Mouse (Mus musculus) heart, embryonic 12.5 days (tissue): ENCODE measurements around the gene Fam241b. TPM values are rescaled to one million over a fixed set of nuclear protein-coding genes. Genes with fewer than 3 reads are reported as not detected.

ENCODE experiments used
- ATAC-seq: fragments of 200-750 bp; cut with Nextera tagmentation; 2 replicates; pipeline ENCODE4 v1.8.0; 2017; ENCODE audit warnings: moderate TSS enrichment, moderate library complexity; ENCODE audit not compliant: insufficient number of reproducible peaks, low FRiP score
- H3K27ac ChIP-seq: fragments of 300-500 bp; sonication (generic); 2 replicates; pipeline ENCODE4 v1.5.1; 2016; ENCODE audit warnings: mild to moderate bottlenecking, moderate library complexity; ENCODE audit not compliant: poor library complexity, severe bottlenecking
- H3K27me3 ChIP-seq: fragments of 300-500 bp; sonication (generic); replicated peaks from 2 replicates; pipeline ENCODE4 v1.6.1; 2016; ENCODE audit warnings: mild to moderate bottlenecking, moderate library complexity
- H3K36me3 ChIP-seq: fragments of 300-500 bp; sonication (generic); 2 replicates; pipeline ENCODE4 v1.6.1; 2016; ENCODE audit warnings: mild to moderate bottlenecking, moderate library complexity
- H3K4me1 ChIP-seq: fragments of 300-500 bp; sonication (generic); replicated peaks from 2 replicates; pipeline ENCODE4 v1.6.1; 2016; ENCODE audit warnings: mild to moderate bottlenecking
- H3K4me2 ChIP-seq: fragments of 300-500 bp; sonication (generic); 2 replicates; pipeline ENCODE4 v1.6.1; 2016; ENCODE audit warnings: mild to moderate bottlenecking, moderate library complexity
- H3K4me3 ChIP-seq: fragments of 300-500 bp; sonication (generic); 2 replicates; pipeline ENCODE4 v1.5.1; 2016; ENCODE audit warnings: mild to moderate bottlenecking
- H3K9ac ChIP-seq: fragments of 300-500 bp; sonication (generic); 2 replicates; pipeline ENCODE4 v1.6.1; 2016; ENCODE audit warnings: mild to moderate bottlenecking, moderate library complexity
- H3K9me3 ChIP-seq: fragments of 300-500 bp; sonication (generic); replicated peaks from 2 replicates; pipeline ENCODE4 v1.6.1; 2016; ENCODE audit warnings: mild to moderate bottlenecking, moderate library complexity
- WGBS: fragments of 180-500 bp; shearing (Covaris S2); methylation state at CpG from one replicate; pipeline ENCODE4 v1.1.7; 2016; 5-methylcytosine and 5-hydroxymethylcytosine counted together
- polyA plus RNA-seq: library from polyadenylated mRNA; unstranded; fragments of >200 nt; fragmentation: Nextera tagmentation; extraction: Ambion mirVana; gene quantifications from 2 replicates; pipeline ENCODE4 v1.2.1, GENCODE M21; 2016

Fam241b gene
- polyA plus RNA-seq, 1 experiment from 2014 or later: 3.7 TPM

DNA sequence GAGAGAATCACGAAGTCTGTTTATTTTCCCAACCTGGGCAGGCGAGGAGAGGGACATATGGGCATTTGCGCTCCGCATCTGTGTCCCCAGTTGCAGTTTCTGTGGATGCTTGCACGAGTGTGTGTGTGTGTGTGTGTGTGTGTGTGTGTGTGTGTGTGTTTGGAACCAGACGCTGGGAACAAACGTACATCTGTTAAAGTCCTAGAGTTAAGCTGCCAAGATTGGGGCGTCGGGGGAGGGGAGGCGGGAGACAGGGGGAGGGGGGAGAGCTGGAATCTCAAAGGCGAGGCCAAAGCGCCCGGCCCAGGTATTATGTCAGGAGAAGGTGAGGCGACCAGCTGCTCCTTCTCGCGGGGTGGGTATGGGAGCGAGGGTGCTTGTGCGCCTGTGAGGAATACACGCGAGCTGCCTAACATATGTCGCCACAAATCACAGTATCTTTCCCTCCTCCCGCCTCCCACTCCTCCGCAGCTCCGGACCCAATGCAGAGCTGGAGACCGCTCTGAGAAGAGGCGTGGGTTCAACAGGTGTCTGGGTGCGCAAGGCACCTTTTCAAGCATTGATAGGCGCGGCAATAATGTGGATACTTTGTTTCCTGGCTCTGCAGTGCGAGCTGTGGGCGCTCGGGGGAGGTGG lies 15.3 kb downstream of the Fam241b start:
- no peak for ATAC-seq
- peaks cover 84% of the 10 kb centered on the region for H3K27me3 ChIP-seq
- H3K4me2 ChIP-seq: no peak overlapping the region
- H3K9me3 ChIP-seq: no peaks in the 10 kb centered on the region
- no peaks in the 10 kb centered on the region for H3K36me3 ChIP-seq
- no peak overlapping the region for H3K27ac ChIP-seq
- H3K4me3 ChIP-seq: no peak overlapping the region
- H3K4me1 ChIP-seq: peaks cover 10% of the 10 kb centered on the region
- WGBS: 3% methylated on average over 32 of the region's 32 CpGs
- no peak overlapping the region for H3K9ac ChIP-seq

DNA sequence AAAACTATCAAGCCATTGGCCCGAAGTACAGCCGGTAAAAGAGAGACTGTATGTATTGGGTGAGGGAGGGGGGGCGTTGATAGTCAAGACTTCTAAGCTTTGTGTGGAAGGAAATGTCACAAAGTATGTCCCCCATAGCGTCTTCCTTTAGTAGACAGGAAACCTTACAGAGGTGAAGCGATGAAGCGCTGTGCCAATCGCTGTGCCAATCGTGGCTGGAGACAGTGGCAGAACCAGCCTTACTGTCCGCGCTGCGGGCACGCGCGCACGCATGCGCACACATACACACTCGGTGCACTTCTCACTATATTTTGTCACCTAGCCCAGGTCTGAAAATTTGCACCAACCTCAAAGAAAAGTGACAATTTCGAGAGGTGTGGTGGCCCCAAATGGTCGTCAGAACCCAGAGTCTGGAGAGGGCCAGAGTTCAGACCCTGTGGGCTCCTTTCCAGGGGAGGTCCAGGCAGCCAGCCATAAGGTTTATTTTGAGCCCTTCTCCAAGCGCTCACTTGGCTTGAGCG lies 15.9 kb downstream of the Fam241b start:
- Histone ChIP-seq H3K9ac (no peak overlapping the region), H3K9me3 (no peaks in the 10 kb centered on the region), H3K4me1 (peaks cover 3% of the 10 kb centered on the region), H3K4me3 (no peak overlapping the region), H3K36me3 (no peaks in the 10 kb centered on the region), H3K4me2 (no peak overlapping the region), H3K27ac (no peak overlapping the region), H3K27me3 (peaks cover 80% of the 10 kb centered on the region)
- no peak for ATAC-seq
- WGBS: 42% methylated on average over 21 of the region's 21 CpGs

DNA sequence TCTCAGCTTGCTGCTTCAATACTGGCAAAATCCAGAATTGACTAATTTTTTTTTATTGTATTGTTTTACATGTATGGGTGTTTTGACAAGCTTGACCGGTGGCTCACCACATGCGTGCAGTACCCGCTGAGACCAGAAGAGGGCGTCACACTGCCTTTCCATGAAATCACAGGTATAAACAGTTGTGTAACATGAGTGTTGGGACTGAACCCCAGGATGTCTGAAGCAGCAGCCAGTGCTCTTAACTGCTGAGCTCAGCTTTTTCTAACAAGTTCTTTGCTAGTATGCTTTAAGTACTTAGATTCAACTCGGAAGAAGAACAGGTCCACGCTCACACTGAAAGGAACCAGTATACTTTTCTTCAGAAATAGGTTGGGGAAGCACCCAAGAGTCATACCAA lies 16.6 kb downstream of the Fam241b start:
- H3K4me1 ChIP-seq: no peaks in the 10 kb centered on the region
- no peak for ATAC-seq
- 35% methylated on average over 6 of the region's 6 CpGs for WGBS
- no peaks in the 10 kb centered on the region for H3K9me3 ChIP-seq
- H3K27ac ChIP-seq: no peak overlapping the region
- H3K4me3 ChIP-seq: no peak overlapping the region
- no peaks in the 10 kb centered on the region for H3K36me3 ChIP-seq
- H3K9ac ChIP-seq: no peak overlapping the region
- H3K4me2 ChIP-seq: no peak overlapping the region
- peaks cover 78% of the 10 kb centered on the region for H3K27me3 ChIP-seq

DNA sequence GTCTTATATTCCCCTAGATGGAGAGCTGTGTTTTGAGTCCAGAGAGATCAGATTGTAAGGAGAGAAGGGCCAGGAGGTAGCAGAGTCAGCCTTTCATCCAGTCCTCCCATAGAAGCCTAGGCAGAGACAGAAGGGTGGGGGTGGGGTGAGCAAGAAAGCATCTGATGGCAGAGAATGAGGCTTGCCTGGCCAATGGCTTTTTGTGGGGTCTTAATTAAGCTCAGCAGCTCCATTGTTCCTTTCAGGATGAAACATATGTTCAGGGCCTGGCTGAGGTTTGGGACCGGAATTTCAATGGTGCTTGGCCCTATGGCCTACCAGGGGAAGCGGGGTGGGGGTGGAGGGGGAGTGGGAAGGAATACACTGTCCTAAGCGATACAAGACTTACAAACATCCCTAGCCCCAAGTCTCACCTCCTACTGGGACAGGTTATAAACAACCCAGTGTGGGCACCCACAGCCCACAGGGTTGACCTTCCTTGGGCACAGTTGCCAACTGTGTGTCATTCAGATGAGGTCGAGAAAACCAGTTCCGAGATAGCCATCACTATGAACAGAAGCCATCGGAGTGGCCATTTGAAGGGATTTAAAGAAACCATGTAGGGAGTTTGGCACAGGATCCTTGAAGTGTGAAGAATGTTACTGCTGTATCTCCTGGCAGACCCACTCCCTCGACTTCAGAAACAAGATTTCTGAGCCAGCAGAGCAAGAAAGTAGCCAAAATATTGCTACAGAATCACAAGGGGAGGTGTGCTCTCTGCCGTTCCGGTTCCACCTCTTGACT lies 29.7 kb downstream of the Fam241b start:
- no peak overlapping the region for H3K9ac ChIP-seq
- H3K4me1 ChIP-seq: peaks cover 6% of the 10 kb centered on the region
- no peak for ATAC-seq
- no peaks in the 10 kb centered on the region for H3K36me3 ChIP-seq
- H3K4me2 ChIP-seq: no peak overlapping the region
- no peaks in the 10 kb centered on the region for H3K9me3 ChIP-seq
- H3K27me3 ChIP-seq: peaks cover 67% of the 10 kb centered on the region
- H3K27ac ChIP-seq: no peak overlapping the region
- 70% methylated on average over 9 of the region's 9 CpGs for WGBS
- H3K4me3 ChIP-seq: no peak overlapping the region

DNA sequence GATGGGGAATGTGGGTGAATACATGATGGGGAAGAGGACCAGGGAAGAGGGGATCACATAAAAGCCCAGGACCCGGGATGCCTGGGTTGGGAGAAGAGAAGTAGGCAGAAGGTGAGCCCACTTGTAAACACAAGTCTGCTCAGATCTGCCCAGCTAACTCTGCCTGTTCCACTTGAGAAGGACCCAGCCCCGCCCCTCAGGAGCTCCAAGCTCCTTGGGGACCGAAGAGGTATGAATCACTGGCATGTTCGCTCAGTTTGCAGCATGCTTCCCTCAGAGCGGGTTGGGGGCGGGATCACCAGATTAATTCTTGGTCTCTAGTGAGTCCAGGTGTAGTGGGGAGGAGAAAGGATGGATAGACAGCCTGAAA lies 32.5 kb downstream of the Fam241b start:
- Histone ChIP-seq H3K36me3 (no peaks in the 10 kb centered on the region), H3K27me3 (peaks cover 82% of the 10 kb centered on the region), H3K9ac (peak overlapping the region; percentile 82; the same call in 1 of the 2 replicates), H3K4me1 (peaks cover 6% of the 10 kb centered on the region), H3K27ac (no peak overlapping the region), H3K4me3 (peak overlapping the region; percentile 65), H3K4me2 (peak overlapping the region; percentile 98), H3K9me3 (no peaks in the 10 kb centered on the region)
- ATAC-seq: no peak
- 46% methylated on average over 6 of the region's 6 CpGs for WGBS

DNA sequence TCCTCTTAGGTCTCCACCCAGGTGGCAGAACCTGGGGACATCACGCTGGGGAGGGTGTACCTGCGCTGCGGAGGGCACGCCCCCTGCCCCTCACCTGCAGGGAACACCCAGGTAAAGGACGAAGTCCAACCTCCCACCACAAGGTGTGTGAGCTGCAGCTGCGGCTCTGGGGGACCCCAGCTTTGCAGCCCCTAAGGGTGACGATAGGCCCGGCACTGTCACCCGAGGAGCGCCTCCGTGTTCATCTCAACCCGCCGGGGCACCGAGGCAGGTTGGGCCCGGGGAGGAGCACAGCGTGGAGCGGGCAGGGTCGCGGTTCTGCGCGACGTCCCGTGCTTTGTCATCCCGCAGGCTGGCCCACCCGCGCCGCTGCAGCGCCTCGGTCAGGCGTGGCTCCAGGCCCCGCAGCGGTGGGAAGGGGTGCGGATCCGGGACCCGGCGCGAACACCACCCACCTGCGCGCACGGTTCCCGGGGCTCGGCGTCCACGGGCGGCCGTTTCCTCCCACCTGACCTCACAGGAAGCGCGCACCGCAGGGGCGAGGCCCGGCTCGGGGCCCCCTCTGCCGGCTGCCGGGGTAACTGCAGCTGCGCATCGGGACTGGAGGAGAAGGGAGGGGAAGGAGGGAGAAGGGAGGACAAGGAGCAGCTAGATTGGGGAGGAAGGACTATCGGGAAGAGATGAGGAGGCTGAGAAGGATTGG lies 33.1 kb downstream of the Fam241b start:
- peak; percentile 52; the same call in 1 of the 2 replicates for ATAC-seq
- Histone ChIP-seq H3K27ac (no peak overlapping the region), H3K4me2 (peak overlapping the region; percentile 98), H3K9ac (peak overlapping the region; percentile 82), H3K4me3 (peak overlapping the region; percentile 65), H3K27me3 (peaks cover 82% of the 10 kb centered on the region), H3K9me3 (no peaks in the 10 kb centered on the region), H3K36me3 (no peaks in the 10 kb centered on the region), H3K4me1 (peaks cover 6% of the 10 kb centered on the region)
- WGBS: 1% methylated on average over 57 of the region's 57 CpGs

DNA sequence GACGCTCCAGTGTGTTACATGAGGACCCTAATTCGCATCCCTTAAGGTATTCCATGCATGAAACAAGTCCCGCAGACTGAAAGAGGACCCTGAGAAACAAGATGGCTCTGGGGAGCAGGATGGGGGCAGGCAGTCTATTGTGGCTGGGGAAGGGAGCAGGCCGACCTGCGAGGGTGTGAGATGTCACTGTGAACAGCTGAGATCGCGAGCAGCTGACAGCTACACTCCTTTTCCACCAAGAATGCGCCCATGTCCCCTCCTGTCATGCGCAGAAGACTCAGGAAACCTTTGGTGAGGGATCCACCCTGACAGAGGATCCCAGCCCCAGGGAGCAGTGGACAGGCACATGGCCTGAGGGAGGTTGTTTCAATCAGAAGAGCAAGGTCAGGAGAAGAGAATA lies 36.7 kb downstream of the Fam241b start:
- H3K27me3 ChIP-seq: peaks cover 80% of the 10 kb centered on the region
- H3K27ac ChIP-seq: no peak overlapping the region
- no peaks in the 10 kb centered on the region for H3K36me3 ChIP-seq
- H3K9ac ChIP-seq: no peak overlapping the region
- H3K4me1 ChIP-seq: peaks cover 6% of the 10 kb centered on the region
- H3K9me3 ChIP-seq: no peaks in the 10 kb centered on the region
- H3K4me3 ChIP-seq: no peak overlapping the region
- ATAC-seq: no peak
- no peak overlapping the region for H3K4me2 ChIP-seq
- 66% methylated on average over 9 of the region's 9 CpGs for WGBS

DNA sequence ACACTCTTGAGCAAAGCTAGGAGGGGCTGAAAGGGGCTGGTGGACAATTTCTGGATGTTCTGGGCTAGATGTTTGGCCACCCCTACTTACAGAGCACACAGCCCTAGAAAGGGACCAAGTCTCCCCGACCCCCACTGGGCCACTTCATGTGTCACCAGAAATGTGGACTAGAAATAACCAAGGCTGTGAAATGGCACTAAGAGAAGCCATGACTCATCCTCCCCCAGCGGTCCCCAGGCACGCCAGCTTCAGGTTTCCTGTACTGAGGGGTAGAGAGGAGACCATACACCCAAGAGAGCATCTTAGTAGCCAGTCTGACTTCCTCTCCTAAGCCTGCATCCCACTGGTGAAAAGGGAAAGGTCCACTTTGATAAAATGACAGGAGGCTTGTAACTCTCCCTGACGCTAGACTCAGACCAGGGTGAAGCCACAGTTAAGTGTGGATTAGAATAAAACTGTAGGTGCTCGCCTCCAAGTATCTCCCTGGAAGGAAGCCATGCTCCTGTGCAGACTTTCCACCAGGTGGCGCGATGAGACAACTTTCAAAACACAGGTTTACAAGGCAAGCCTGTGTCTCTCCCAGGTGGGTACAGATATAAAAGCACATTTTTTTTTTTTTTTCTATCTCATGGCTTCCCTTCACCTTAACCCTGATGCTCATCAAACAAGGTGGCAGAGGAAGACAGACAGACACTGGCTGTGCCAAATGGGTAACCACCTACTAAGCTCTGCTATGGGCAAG lies 38.7 kb downstream of the Fam241b start:
- H3K4me2 ChIP-seq: no peak overlapping the region
- WGBS: 23% methylated on average over 7 of the region's 7 CpGs
- no peak overlapping the region for H3K4me3 ChIP-seq
- ATAC-seq: no peak
- H3K27ac ChIP-seq: no peak overlapping the region
- peaks cover 79% of the 10 kb centered on the region for H3K27me3 ChIP-seq
- no peaks in the 10 kb centered on the region for H3K4me1 ChIP-seq
- H3K9ac ChIP-seq: no peak overlapping the region
- H3K36me3 ChIP-seq: no peaks in the 10 kb centered on the region
- H3K9me3 ChIP-seq: no peaks in the 10 kb centered on the region

DNA sequence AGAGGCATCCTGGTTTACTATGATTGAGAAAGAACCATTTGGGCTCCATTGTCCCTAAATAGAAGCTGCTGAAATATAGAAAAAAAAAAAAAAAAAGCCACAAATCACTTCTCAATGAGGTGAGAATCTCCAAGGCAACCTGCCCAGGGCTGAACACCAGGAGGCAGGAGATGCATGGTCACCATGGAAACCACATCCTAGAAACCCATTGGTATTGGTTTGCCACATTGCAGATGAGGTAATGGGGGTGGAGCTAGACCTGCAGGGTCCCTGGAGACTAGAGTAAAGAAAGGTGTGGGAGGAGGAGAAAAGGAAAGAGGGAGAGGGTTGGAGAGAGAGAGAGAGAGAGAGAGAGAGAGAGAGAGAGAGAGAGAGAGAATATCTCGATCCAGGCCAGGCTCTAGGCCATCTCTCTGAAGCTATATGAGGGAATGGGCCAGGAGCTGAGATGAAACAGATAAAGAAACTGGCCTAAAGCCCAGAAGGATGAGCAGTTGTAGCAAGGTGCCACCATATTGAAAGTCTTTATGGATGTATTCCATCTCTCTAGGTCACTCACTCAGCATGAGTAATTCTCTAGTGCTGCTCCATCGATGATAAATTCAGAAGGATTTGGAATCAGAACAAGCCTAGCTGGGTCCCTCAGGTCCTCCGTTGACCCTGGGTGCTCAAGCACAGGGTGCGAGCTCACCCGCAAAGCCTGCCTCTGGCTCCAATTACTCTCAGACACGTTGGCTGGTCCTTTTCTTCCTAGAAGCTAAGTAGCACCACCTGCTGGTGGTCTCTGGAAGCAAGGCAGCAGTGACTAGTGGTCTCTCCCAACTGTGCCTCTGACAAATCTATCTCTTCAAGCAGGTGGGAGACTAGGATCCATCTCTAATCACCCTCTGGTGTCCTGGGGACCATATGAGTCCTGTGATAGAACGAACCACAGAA lies 41.9 kb downstream of the Fam241b start:
- no peak for ATAC-seq
- Histone ChIP-seq H3K27ac (no peak overlapping the region), H3K9me3 (no peaks in the 10 kb centered on the region), H3K36me3 (no peaks in the 10 kb centered on the region), H3K27me3 (peaks cover 57% of the 10 kb centered on the region), H3K4me2 (no peak overlapping the region), H3K4me3 (no peak overlapping the region), H3K9ac (no peak overlapping the region), H3K4me1 (no peaks in the 10 kb centered on the region)
- 10% methylated on average over 7 of the region's 7 CpGs for WGBS

DNA sequence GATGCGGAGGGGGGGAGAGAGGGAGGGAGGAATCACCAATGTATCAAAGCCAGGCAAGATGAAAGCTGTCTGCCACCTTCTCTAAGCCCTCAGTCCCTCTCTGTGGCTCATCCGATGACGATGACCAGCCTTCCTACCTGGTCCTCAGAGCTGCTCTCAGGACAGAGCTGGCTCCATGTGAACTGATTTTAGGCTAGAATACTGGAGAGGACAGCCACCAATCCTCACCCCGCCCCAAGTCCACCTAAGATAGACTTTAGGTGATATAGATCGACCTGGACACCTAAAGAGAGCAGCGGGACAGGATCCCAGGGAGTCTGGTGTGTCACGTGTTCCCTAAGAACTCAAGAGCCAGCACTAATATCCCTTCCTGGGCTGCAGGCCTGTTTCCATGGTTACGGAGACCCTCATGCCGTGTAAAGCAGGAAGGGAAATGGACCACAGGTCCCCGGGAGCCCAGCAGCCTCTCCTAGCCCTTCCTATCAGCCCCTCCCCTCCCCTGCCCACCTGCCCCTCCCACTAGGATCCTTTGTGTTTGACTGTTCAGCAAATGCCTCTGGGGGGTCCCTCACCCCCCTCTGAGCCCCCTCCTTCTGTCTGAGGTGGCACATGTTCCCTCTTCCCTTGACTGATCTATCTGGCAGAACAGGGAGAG lies 43.8 kb downstream of the Fam241b start:
- H3K4me1 ChIP-seq: no peaks in the 10 kb centered on the region
- no peak; the same call in 1 of the 2 replicates for ATAC-seq
- H3K4me3 ChIP-seq: no peak overlapping the region
- no peak overlapping the region for H3K27ac ChIP-seq
- no peak overlapping the region for H3K4me2 ChIP-seq
- H3K9ac ChIP-seq: no peak overlapping the region
- 47% methylated on average over 10 of the region's 10 CpGs for WGBS
- no peaks in the 10 kb centered on the region for H3K9me3 ChIP-seq
- H3K36me3 ChIP-seq: no peaks in the 10 kb centered on the region
- peaks cover 55% of the 10 kb centered on the region for H3K27me3 ChIP-seq
